Mouse (Mus musculus) ES-Bruce4 (cell line): ENCODE data around the gene Ssbp3.

Experiments used
- CTCF ChIP-seq: IDR thresholded peaks from one replicate; pipeline ENCODE4 v1.8.1; 2011; ENCODE audit warnings: low read depth, low read length
- POLR2A ChIP-seq: IDR thresholded peaks from one replicate; pipeline ENCODE4 v1.8.1; 2011; ENCODE audit warnings: low read length; ENCODE audit not compliant: insufficient read depth

DNA sequence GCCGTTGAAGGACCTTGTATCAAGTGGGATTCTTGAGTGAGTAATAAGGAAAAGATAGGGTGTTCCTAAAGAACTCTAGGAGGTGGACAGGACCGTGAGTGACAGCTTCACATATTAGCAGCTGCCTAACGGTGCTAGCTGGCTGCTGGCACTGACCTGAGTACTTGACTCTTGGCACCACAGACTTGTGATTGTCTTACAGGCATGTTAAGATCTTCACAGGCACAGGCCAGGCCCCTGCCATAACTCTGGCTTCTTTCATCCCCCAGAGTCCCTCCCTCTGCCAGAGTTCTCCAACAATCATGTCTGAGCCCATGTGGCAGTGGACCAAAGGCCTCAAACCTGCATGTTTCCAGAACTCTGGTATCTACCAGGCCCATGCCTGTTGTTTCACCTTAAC lies 108.0 kb downstream of the Ssbp3 start:
- TF ChIP-seq POLR2A (no peak), CTCF (no peak)
